Mouse (Mus musculus) embryonic fibroblast, embryonic 13.5 days (primary cell): ENCODE measurements around the gene Coch.

ENCODE experiments used
- CTCF ChIP-seq: IDR thresholded peaks from 2 replicates; pipeline ENCODE4 v1.5.1; 2011; ENCODE audit warnings: mild to moderate bottlenecking, control low read depth, low read length, moderate library complexity, borderline replicate concordance; ENCODE audit not compliant: insufficient read depth
- POLR2A ChIP-seq: IDR thresholded peaks from 2 replicates; pipeline ENCODE4 v1.6.1; 2011; ENCODE audit warnings: low read depth, mild to moderate bottlenecking, control low read depth, low read length, moderate library complexity

DNA sequence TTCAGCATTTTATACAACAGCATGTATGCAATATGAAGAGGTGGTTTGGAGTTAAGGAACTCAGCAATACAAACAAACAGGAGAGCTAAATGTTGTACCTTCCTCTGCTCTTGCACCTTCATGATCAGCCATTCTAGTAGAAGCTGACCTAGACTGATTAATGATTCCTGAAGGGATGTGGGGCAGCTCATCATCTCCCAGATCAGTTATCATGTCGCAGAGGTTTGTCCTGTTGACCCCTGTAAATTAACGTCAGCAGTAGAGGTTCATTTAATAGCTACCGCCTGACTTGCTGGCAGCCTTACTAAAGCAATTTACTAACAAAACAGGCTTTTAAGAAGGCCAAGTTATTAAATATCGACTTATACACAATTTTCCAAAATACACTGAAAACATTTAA lies 40.3 kb downstream of the Coch start:
- no peak for TF ChIP-seq POLR2A
- no peak for TF ChIP-seq CTCF
